Mouse (Mus musculus) MEL (cell line): ENCODE results near the gene Galnt13. TPM values are rescaled to one million over a fixed set of nuclear protein-coding genes. Genes with fewer than 3 reads are reported as not detected.
"Not testable (repeated sequence)": the region's sequence is repeated elsewhere in the genome, so short reads cannot be mapped to it uniquely, and the experiment has no call there.

Experiments used
- DNase-seq: peaks from one replicate; pipeline ENCODE4 v3.0.0; 2011; ENCODE audit warnings: low read depth, low spot score
- H3K27ac ChIP-seq: 2 replicates; pipeline ENCODE4 v1.5.1; 2012; ENCODE audit warnings: low read depth, mild to moderate bottlenecking, control low read depth, low read length, moderate library complexity; ENCODE audit not compliant: control insufficient read depth
- H3K27me3 ChIP-seq, 2 experiments: fragments of 150-350 bp in 1 of 2; sonication (generic) in 1 of 2; 2 replicates each; pipeline ENCODE4 v1.6.1; 2012; ENCODE audit warnings: low read length in 2 of 2, mild to moderate bottlenecking in 2 of 2, improper control_type of control experiment in 1 of 2, moderate library complexity in 1 of 2; ENCODE audit not compliant: insufficient read depth in 2 of 2, control insufficient read depth in 1 of 2
- H3K36me3 ChIP-seq, 2 experiments: 2 replicates each; pipeline ENCODE4 v1.6.1; 2012 to 2014; ENCODE audit warnings: low read length in 2 of 2, improper control_type of control experiment in 1 of 2, inconsistent platforms in 1 of 2, mild to moderate bottlenecking in 1 of 2; ENCODE audit not compliant: insufficient read depth in 2 of 2, control insufficient read depth in 1 of 2
- H3K4me1 ChIP-seq, 2 experiments: fragments of 150-350 bp in 1 of 2; sonication (generic) in 1 of 2; 2 replicates each; pipeline ENCODE4 v1.6.1; 2012; ENCODE audit warnings: low read length in 2 of 2, improper control_type of control experiment in 1 of 2, mild to moderate bottlenecking in 1 of 2; ENCODE audit not compliant: insufficient read depth in 2 of 2, control insufficient read depth in 1 of 2
- H3K4me3 ChIP-seq, 2 experiments: fragments of 150-350 bp in 1 of 2; sonication (generic) in 1 of 2; 2 replicates each; pipeline ENCODE4 v1.5.1; 2012; ENCODE audit warnings: low read depth in 2 of 2, low read length in 2 of 2, mild to moderate bottlenecking in 2 of 2, moderate library complexity in 2 of 2, control low read depth in 1 of 2, improper control_type of control experiment in 1 of 2; ENCODE audit not compliant: control insufficient read depth in 1 of 2, insufficient read depth in 1 of 2
- H3K79me2 ChIP-seq: 2 replicates; pipeline ENCODE4 v1.6.1; 2012; ENCODE audit warnings: mild to moderate bottlenecking, low read length, moderate library complexity; ENCODE audit not compliant: control insufficient read depth, poor library complexity, insufficient read depth
- H3K9ac ChIP-seq: 2 replicates; pipeline ENCODE4 v1.6.1; 2012; ENCODE audit warnings: low read depth, mild to moderate bottlenecking, control low read depth, low read length, moderate library complexity; ENCODE audit not compliant: control insufficient read depth, poor library complexity, severe bottlenecking
- H3K9me3 ChIP-seq: fragments of 150-350 bp; sonication (generic); replicated peaks from 2 replicates; pipeline ENCODE4 v1.6.1; 2012; ENCODE audit warnings: mild to moderate bottlenecking, low read length, improper control_type of control experiment, moderate library complexity; ENCODE audit not compliant: insufficient read depth
- CHD1 ChIP-seq: IDR thresholded peaks from 2 replicates; pipeline ENCODE4 v1.6.1; 2012; ENCODE audit warnings: low read depth, mild to moderate bottlenecking, inconsistent platforms, low read length, improper control_type of control experiment
- JUND ChIP-seq: IDR thresholded peaks from 2 replicates; pipeline ENCODE4 v1.6.1; 2011; ENCODE audit warnings: low read depth, mild to moderate bottlenecking, improper control_type of control experiment, low read length
- KAT2A ChIP-seq: conservative IDR thresholded peaks from 2 replicates; pipeline ENCODE4 v1.6.1; 2012; ENCODE audit warnings: low read depth, low read length, improper control_type of control experiment, inconsistent platforms
- MAFK ChIP-seq: IDR thresholded peaks from 2 replicates; pipeline ENCODE4 v1.6.1; 2011; ENCODE audit warnings: low read depth, mild to moderate bottlenecking, low read length, improper control_type of control experiment, borderline replicate concordance
- MEF2A ChIP-seq: IDR thresholded peaks from 2 replicates; pipeline ENCODE4 v1.6.1; 2014; ENCODE audit warnings: low read depth, mild to moderate bottlenecking, inconsistent platforms, low read length, improper control_type of control experiment; ENCODE audit not compliant: poor library complexity, insufficient replicate concordance, severe bottlenecking; ENCODE audit errors: extremely low read depth
- MYB ChIP-seq: IDR thresholded peaks from 2 replicates; pipeline ENCODE4 v1.6.1; 2011; ENCODE audit warnings: mild to moderate bottlenecking, low read depth, low read length, improper control_type of control experiment
- NELFE ChIP-seq: IDR thresholded peaks from 2 replicates; pipeline ENCODE4 v1.6.1; 2011; ENCODE audit warnings: low read depth, low read length, improper control_type of control experiment
- POLR2AphosphoS5 ChIP-seq: IDR thresholded peaks from 2 replicates; pipeline ENCODE4 v1.6.1; 2012; ENCODE audit warnings: low read depth, borderline replicate concordance, mild to moderate bottlenecking, inconsistent platforms, low read length, moderate library complexity, mixed read lengths
- TBP ChIP-seq: IDR thresholded peaks from 2 replicates; pipeline ENCODE4 v1.8.0; 2011; ENCODE audit warnings: low read depth, low read length, improper control_type of control experiment
- USF1 ChIP-seq: IDR thresholded peaks from 2 replicates; pipeline ENCODE4 v1.6.1; 2014; ENCODE audit warnings: low read depth, mild to moderate bottlenecking, inconsistent platforms, low read length, improper control_type of control experiment, moderate library complexity
- USF2 ChIP-seq, 2 experiments: IDR thresholded peaks; 2 replicates each; pipeline ENCODE4 v1.6.1; 2011 to 2012; ENCODE audit warnings: improper control_type of control experiment in 2 of 2, low read length in 2 of 2, borderline replicate concordance in 1 of 2, inconsistent platforms in 1 of 2, low read depth in 1 of 2, mild to moderate bottlenecking in 1 of 2; ENCODE audit not compliant: insufficient read depth in 1 of 2
- ZMIZ1 ChIP-seq: IDR thresholded peaks from 2 replicates; pipeline ENCODE4 v1.6.1; 2012; ENCODE audit warnings: low read depth, mild to moderate bottlenecking, inconsistent platforms, low read length, improper control_type of control experiment, moderate library complexity
- ZNF384 ChIP-seq: IDR thresholded peaks from 2 replicates; pipeline ENCODE4 v1.6.1; 2012; ENCODE audit warnings: low read depth, mild to moderate bottlenecking, inconsistent platforms, low read length, improper control_type of control experiment
- polyA plus RNA-seq, 2 experiments: library from polyadenylated mRNA; stranded (reverse) in 1 of 2; unstranded in 1 of 2; fragments of >175 nt in 1 of 2; fragments of >200 nt in 1 of 2; gene quantifications; 2 replicates each; pipeline versions ENCODE4 v1.2.1 to v1.2.4; 2012; ENCODE audit warnings: low replicate concordance in 2 of 2, low read depth in 1 of 2; ENCODE audit not compliant: insufficient read length in 2 of 2, insufficient read depth in 1 of 2, missing spikeins in 1 of 2
- total RNA-seq: library from RNA; depleted of rRNA; stranded (reverse); fragments of 300-350 nt; gene quantifications from 2 replicates; pipeline ENCODE4 v1.2.3, GENCODE M21; 2012

Galnt13 gene
- total and polyA plus RNA-seq, 3 experiments, result not detected

GRCm38 (mm10) chr2:54567632-54568031, 131.5 kb downstream of the Galnt13 start:
- Histone ChIP-seq H3K9ac (no peak overlapping the region), H3K79me2 (no peaks in the 10 kb centered on the region), H3K27me3 (no peaks in the 10 kb centered on the region), H3K4me3 (no peak overlapping the region), H3K9me3 (no peaks in the 10 kb centered on the region), H3K36me3 (no peaks in the 10 kb centered on the region), H3K27ac (no peak overlapping the region), H3K4me1 (no peaks in the 10 kb centered on the region)
- DNase-seq, result no peak
- TF ChIP-seq ZNF384, result no peak
- no peak for TF ChIP-seq JUND
- no peak for TF ChIP-seq MAFK
- TF ChIP-seq POLR2AphosphoS5, result no peak
- TF ChIP-seq TBP, result no peak
- no peak for TF ChIP-seq ZMIZ1
- TF ChIP-seq MEF2A, result no peak
- TF ChIP-seq CHD1, result no peak
- TF ChIP-seq NELFE, result no peak
- TF ChIP-seq USF2 (IDR thresholded peaks at IDR 0.05; ENCODE audit: borderline replicate concordance in 1 of 2, insufficient read depth in 1 of 2, low read depth in 1 of 2, low read length in 2 of 2), result no peak
- TF ChIP-seq MYB, result no peak
- no peak for TF ChIP-seq KAT2A

DNA sequence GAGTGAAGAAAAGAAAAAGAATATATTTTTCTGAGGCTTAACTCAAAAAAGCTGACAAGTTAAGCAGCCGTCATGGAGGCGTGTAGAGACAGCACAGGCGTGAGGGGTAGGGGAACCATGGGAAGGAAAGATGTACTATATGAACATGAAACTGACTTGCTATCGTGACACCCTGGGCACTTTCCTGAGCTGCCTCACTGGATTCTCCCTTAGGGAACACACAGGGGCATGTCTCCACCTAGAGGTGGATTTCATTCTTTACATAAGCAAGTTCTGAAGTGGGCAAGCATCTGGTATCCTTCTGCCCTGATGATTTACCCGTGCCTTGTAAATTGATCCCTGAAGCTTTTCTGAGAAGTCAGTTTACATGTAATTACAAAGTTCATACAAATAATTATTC, 277.7 kb downstream of the Galnt13 start:
- H3K9ac ChIP-seq, H3K4me1 ChIP-seq, H3K27me3 ChIP-seq, H3K9me3 ChIP-seq, H3K27ac ChIP-seq, H3K79me2 ChIP-seq, DNase-seq, H3K4me3 ChIP-seq, H3K36me3 ChIP-seq: not testable (repeated sequence)

- no peaks in the 10 kb centered on the region for H3K79me2 ChIP-seq
- H3K27ac ChIP-seq, result no peak overlapping the region
- TF ChIP-seq USF1 (no peak), CHD1 (no peak), USF2 (IDR thresholded peaks at IDR 0.05; ENCODE audit: borderline replicate concordance in 1 of 2, insufficient read depth in 1 of 2, low read depth in 1 of 2, low read length in 2 of 2) (no peak)
- no peaks in the 10 kb centered on the region for H3K4me1 ChIP-seq
- H3K27me3 ChIP-seq, result no peaks in the 10 kb centered on the region
- H3K4me3 ChIP-seq, result no peak overlapping the region
- no peaks in the 10 kb centered on the region for H3K9me3 ChIP-seq
- DNase-seq, result no peak
- H3K9ac ChIP-seq, result no peak overlapping the region
- H3K36me3 ChIP-seq, result no peaks in the 10 kb centered on the region
Observed at GRCm38 (mm10) chr2:54751232-54751631, 315.1 kb downstream of the Galnt13 start.
